Mouse (Mus musculus): ENCODE results near the gene Cuedc2. TPM values are rescaled to one million over a fixed set of nuclear protein-coding genes. Genes with fewer than 3 reads are reported as not detected.

Gene Cuedc2
- total RNA-seq, 1 experiment = 75.1 TPM

DNA sequence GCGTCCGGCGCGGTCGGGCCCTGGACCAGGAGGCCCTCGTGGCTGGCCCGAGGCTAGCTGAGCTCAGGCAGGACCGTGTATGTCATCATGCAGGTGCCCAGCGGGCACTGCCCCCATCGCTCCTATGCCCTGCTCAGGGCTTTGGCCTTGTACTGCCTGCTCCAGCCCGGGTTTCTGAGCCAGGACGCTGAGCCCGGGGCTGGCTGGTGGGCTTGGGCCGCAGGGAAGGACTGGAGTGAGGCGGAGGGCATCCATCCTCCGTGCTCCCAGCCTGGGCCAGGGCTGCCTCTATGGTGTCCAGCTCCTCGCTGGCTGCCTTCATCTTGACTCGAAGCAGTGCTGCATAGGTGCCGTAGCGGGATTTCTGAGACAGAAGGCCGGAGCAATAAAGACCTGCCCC, 25.9 kb downstream of the Cuedc2 start:
- TF ChIP-seq ZNF384 (IDR thresholded peaks at IDR 0.05; ENCODE audit: low read depth, low read length) (no peak), ZC3H11A (IDR thresholded peaks at IDR 0.05; ENCODE audit: borderline replicate concordance, low read depth, low read length) (no peak), MAFK (IDR thresholded peaks at IDR 0.05; ENCODE audit: insufficient read depth, low read depth, low read length) (no peak), CHD2 (IDR thresholded peaks at IDR 0.05; ENCODE audit: low read depth, low read length) (no peak), HCFC1 (IDR thresholded peaks at IDR 0.05; ENCODE audit: borderline replicate concordance, insufficient read depth, low read length) (no peak)
- Histone ChIP-seq H3K4me1 (ENCODE audit: control insufficient read depth in 2 of 2, insufficient read depth in 2 of 2, low read length in 2 of 2, poor library complexity in 1 of 2) (peaks cover 0 to 19% of the 10 kb centered on the region in 2 experiments; a peak in 1 of 4 replicates), H3K9ac (ENCODE audit: insufficient read depth, low read depth, low read length, poor library complexity, severe bottlenecking) (no peak overlapping the region), H3K27ac (ENCODE audit: insufficient read depth, low read depth, low read length, poor library complexity, severe bottlenecking) (no peak overlapping the region), H3K4me3 (ENCODE audit: insufficient read depth in 1 of 2, low read depth in 1 of 2, low read length in 2 of 2, poor library complexity in 1 of 2, severe bottlenecking in 1 of 2) (peak overlapping the region; percentile 8 to 35; a peak in 2 of 4 replicates), H3K9me3 (ENCODE audit: control insufficient read depth, insufficient read depth, low read depth, low read length) (no peaks in the 10 kb centered on the region), H3K36me3 (ENCODE audit: control insufficient read depth, insufficient read depth, low read length, poor library complexity, severe bottlenecking) (peaks cover 2% of the 10 kb centered on the region; the same call in 1 of the 2 replicates)
- in situ Hi-C loops (cut with MboI; ENCODE audit: low sequenced_read_pairs in 2 of 2, unreplicated experiment in 2 of 2) = no loop called here
- DNase-seq (ENCODE audit: low read depth, low spot score) = no peak

DNA sequence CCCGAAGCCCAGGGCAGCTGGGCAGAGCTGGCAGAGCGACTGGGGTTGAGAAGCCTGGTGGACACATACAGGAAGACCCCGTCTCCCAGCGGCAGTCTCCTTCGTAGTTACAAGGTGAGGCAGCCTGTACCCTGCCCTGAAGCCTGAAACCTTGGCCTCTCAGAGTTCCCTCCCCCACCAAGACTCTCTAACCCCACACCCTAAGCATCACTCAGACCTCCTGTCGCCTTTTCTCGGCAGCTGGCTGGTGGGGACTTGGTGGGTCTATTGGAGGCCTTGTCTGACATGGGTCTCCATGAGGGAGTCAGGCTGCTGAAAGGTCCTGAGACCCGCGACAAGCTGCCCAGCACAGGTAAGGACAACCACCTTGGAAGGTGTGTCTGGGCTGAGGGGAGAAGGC, 27.2 kb downstream of the Cuedc2 start:
- Histone ChIP-seq H3K9ac (ENCODE audit: insufficient read depth, low read depth, low read length, poor library complexity, severe bottlenecking) (no peak overlapping the region), H3K4me3 (ENCODE audit: insufficient read depth in 1 of 2, low read depth in 1 of 2, low read length in 2 of 2, poor library complexity in 1 of 2, severe bottlenecking in 1 of 2) (no peak overlapping the region), H3K36me3 (ENCODE audit: control insufficient read depth, insufficient read depth, low read length, poor library complexity, severe bottlenecking) (peaks cover 6% of the 10 kb centered on the region; the same call in 1 of the 2 replicates), H3K4me1 (ENCODE audit: control insufficient read depth in 2 of 2, insufficient read depth in 2 of 2, low read length in 2 of 2, poor library complexity in 1 of 2) (peaks cover 0 to 15% of the 10 kb centered on the region in 2 experiments; a peak in 1 of 4 replicates), H3K27ac (ENCODE audit: insufficient read depth, low read depth, low read length, poor library complexity, severe bottlenecking) (no peak overlapping the region), H3K9me3 (ENCODE audit: control insufficient read depth, insufficient read depth, low read depth, low read length) (no peaks in the 10 kb centered on the region)
- no peak for DNase-seq (ENCODE audit: low read depth, low spot score)
- TF ChIP-seq HCFC1 (IDR thresholded peaks at IDR 0.05; ENCODE audit: borderline replicate concordance, insufficient read depth, low read length) (no peak), MAFK (IDR thresholded peaks at IDR 0.05; ENCODE audit: insufficient read depth, low read depth, low read length) (no peak), ZC3H11A (IDR thresholded peaks at IDR 0.05; ENCODE audit: borderline replicate concordance, low read depth, low read length) (no peak), ZNF384 (IDR thresholded peaks at IDR 0.05; ENCODE audit: low read depth, low read length) (no peak), CHD2 (IDR thresholded peaks at IDR 0.05; ENCODE audit: low read depth, low read length) (no peak)
- in situ Hi-C loops (cut with MboI; ENCODE audit: low sequenced_read_pairs in 2 of 2, unreplicated experiment in 2 of 2) = no loop called here

DNA sequence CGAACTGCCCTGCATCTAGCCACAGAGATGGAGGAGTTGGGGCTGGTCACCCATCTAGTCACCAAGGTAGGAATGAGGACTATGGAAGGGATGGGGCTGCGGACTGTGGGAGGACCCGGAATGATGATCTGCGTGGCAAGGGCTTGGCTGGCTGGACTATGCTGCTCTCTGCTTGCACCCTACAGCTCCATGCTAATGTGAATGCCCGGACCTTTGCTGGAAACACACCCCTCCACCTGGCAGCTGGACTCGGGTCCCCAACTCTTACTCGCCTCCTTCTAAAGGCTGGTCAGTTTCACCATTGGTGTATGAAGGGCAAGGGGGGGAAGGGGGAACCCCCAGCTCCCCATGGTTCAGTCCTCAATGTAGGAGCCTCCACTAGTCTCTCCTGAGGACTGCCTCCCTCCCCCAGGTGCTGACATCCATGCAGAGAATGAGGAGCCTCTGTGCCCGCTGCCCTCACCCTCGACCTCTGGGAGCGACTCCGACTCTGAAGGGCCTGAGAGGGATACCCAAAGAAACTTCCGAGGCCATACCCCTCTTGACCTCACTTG, 28.1 kb downstream of the Cuedc2 start:
- H3K4me3 ChIP-seq (ENCODE audit: insufficient read depth in 1 of 2, low read depth in 1 of 2, low read length in 2 of 2, poor library complexity in 1 of 2, severe bottlenecking in 1 of 2) = no peak overlapping the region
- peaks cover 6% of the 10 kb centered on the region; the same call in 1 of the 2 replicates for H3K36me3 ChIP-seq (ENCODE audit: control insufficient read depth, insufficient read depth, low read length, poor library complexity, severe bottlenecking)
- H3K9me3 ChIP-seq (ENCODE audit: control insufficient read depth, insufficient read depth, low read depth, low read length) = no peaks in the 10 kb centered on the region
- TF ChIP-seq MAFK (IDR thresholded peaks at IDR 0.05; ENCODE audit: insufficient read depth, low read depth, low read length) (no peak), ZC3H11A (IDR thresholded peaks at IDR 0.05; ENCODE audit: borderline replicate concordance, low read depth, low read length) (no peak), CHD2 (IDR thresholded peaks at IDR 0.05; ENCODE audit: low read depth, low read length) (no peak), HCFC1 (IDR thresholded peaks at IDR 0.05; ENCODE audit: borderline replicate concordance, insufficient read depth, low read length) (no peak), ZNF384 (IDR thresholded peaks at IDR 0.05; ENCODE audit: low read depth, low read length) (no peak)
- no peak overlapping the region for H3K9ac ChIP-seq (ENCODE audit: insufficient read depth, low read depth, low read length, poor library complexity, severe bottlenecking)
- in situ Hi-C loops (cut with MboI; ENCODE audit: low sequenced_read_pairs in 2 of 2, unreplicated experiment in 2 of 2) = no loop called here
- H3K4me1 ChIP-seq (ENCODE audit: control insufficient read depth in 2 of 2, insufficient read depth in 2 of 2, low read length in 2 of 2, poor library complexity in 1 of 2) = peaks cover 0 to 15% of the 10 kb centered on the region in 2 experiments; a peak in 1 of 4 replicates
- DNase-seq (ENCODE audit: low read depth, low spot score) = no peak
- H3K27ac ChIP-seq (ENCODE audit: insufficient read depth, low read depth, low read length, poor library complexity, severe bottlenecking) = no peak overlapping the region

DNA sequence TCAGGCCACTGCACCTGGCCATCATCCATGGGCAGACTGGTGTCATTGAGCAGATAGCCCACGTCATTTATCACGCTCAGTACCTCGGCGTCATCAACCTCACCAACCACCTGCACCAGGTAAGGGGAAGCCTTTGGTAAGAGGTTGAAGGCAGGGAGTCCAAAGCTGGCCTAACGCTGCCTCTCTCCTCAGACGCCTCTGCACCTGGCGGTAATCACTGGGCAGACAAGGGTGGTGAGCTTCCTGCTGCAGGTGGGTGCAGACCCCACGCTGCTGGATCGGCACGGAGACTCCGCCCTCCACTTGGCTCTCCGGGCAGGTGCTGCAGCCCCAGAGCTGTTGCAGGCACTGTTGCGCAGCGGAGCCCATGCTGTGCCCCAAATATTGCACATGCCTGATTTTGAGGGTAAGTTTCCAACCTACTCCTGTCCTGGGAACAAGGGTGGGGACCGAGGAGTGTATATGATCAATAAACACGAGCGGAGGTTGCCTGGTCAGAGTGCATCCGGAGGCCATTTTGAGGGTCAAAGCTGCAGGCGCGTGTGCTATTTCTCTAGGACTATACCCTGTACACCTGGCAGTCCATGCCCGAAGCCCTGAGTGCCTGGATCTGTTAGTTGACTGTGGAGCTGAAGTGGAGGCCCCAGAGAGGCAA, 28.7 kb downstream of the Cuedc2 start:
- Histone ChIP-seq H3K36me3 (ENCODE audit: control insufficient read depth, insufficient read depth, low read length, poor library complexity, severe bottlenecking) (peaks cover 6% of the 10 kb centered on the region; the same call in 1 of the 2 replicates), H3K9ac (ENCODE audit: insufficient read depth, low read depth, low read length, poor library complexity, severe bottlenecking) (no peak overlapping the region), H3K4me3 (ENCODE audit: insufficient read depth in 1 of 2, low read depth in 1 of 2, low read length in 2 of 2, poor library complexity in 1 of 2, severe bottlenecking in 1 of 2) (no peak overlapping the region), H3K9me3 (ENCODE audit: control insufficient read depth, insufficient read depth, low read depth, low read length) (no peaks in the 10 kb centered on the region), H3K4me1 (ENCODE audit: control insufficient read depth in 2 of 2, insufficient read depth in 2 of 2, low read length in 2 of 2, poor library complexity in 1 of 2) (peaks cover 0 to 18% of the 10 kb centered on the region in 2 experiments; a peak in 1 of 4 replicates), H3K27ac (ENCODE audit: insufficient read depth, low read depth, low read length, poor library complexity, severe bottlenecking) (no peak overlapping the region)
- TF ChIP-seq HCFC1 (IDR thresholded peaks at IDR 0.05; ENCODE audit: borderline replicate concordance, insufficient read depth, low read length) (no peak), MAFK (IDR thresholded peaks at IDR 0.05; ENCODE audit: insufficient read depth, low read depth, low read length) (no peak), CHD2 (IDR thresholded peaks at IDR 0.05; ENCODE audit: low read depth, low read length) (no peak), ZNF384 (IDR thresholded peaks at IDR 0.05; ENCODE audit: low read depth, low read length) (no peak), ZC3H11A (IDR thresholded peaks at IDR 0.05; ENCODE audit: borderline replicate concordance, low read depth, low read length) (no peak)
- no peak for DNase-seq (ENCODE audit: low read depth, low spot score)
- in situ Hi-C loops (cut with MboI; ENCODE audit: low sequenced_read_pairs in 2 of 2, unreplicated experiment in 2 of 2) = no loop called here
